Mouse (Mus musculus) stomach, postnatal 0 days (tissue): ENCODE results near the gene Ptgfrn. TPM values are rescaled to one million over a fixed set of nuclear protein-coding genes. Genes with fewer than 3 reads are reported as not detected.

Source experiments
- ATAC-seq: fragments of 200-750 bp; cut with Nextera tagmentation; 2 replicates; pipeline ENCODE4 v1.8.0; 2017; ENCODE audit not compliant: low FRiP score, low TSS enrichment
- DNase-seq: peaks from one replicate; pipeline ENCODE4 v3.0.0-alpha.2; 2016; ENCODE audit warnings: low spot score
- H3K27ac ChIP-seq: fragments of 300-500 bp; sonication (generic); replicated peaks from 2 replicates; pipeline ENCODE4 v1.5.1; 2014; ENCODE audit warnings: mild to moderate bottlenecking, control low read depth
- H3K27me3 ChIP-seq: fragments of 300-500 bp; sonication (generic); 2 replicates; pipeline ENCODE4 v1.6.1; 2014; ENCODE audit warnings: low read length; ENCODE audit not compliant: control insufficient read depth, insufficient read depth
- H3K36me3 ChIP-seq: fragments of 300-500 bp; sonication (generic); 2 replicates; pipeline ENCODE4 v1.6.1; 2014; ENCODE audit warnings: low read length, mixed read lengths; ENCODE audit not compliant: control insufficient read depth, insufficient read depth
- H3K4me1 ChIP-seq: fragments of 300-500 bp; sonication (generic); replicated peaks from 2 replicates; pipeline ENCODE4 v1.6.1; 2014; ENCODE audit warnings: antibody characterized with exemption; ENCODE audit not compliant: control insufficient read depth, insufficient read depth
- H3K4me2 ChIP-seq: fragments of 300-500 bp; sonication (generic); replicated peaks from 2 replicates; pipeline ENCODE4 v1.6.1; 2014; ENCODE audit warnings: low read depth, mild to moderate bottlenecking, control low read depth, moderate library complexity
- H3K4me3 ChIP-seq: fragments of 300-500 bp; sonication (generic); 2 replicates; pipeline ENCODE4 v1.5.1; 2014; ENCODE audit warnings: low read depth, low read length, control low read depth
- H3K9ac ChIP-seq: fragments of 300-500 bp; sonication (generic); 2 replicates; pipeline ENCODE4 v1.6.1; 2014; ENCODE audit warnings: mild to moderate bottlenecking, low read length, control low read depth, mixed read lengths
- H3K9me3 ChIP-seq: fragments of 300-500 bp; sonication (generic); 2 replicates; pipeline ENCODE4 v1.6.1; 2016; ENCODE audit warnings: low read length; ENCODE audit not compliant: control insufficient read depth
- CTCF ChIP-seq: IDR thresholded peaks from 2 replicates; pipeline ENCODE4 v1.5.1; 2016; ENCODE audit warnings: antibody characterized with exemption, low read depth, mild to moderate bottlenecking, moderate library complexity
- EP300 ChIP-seq: optimal IDR thresholded peaks from 2 replicates; pipeline ENCODE3; 2016; ENCODE audit warnings: antibody characterized with exemption
- WGBS: fragments of 180-500 bp; shearing (Covaris S2); extraction: QIAGEN DNeasy Blood & Tissue Kit; methylation state at CpG from one replicate; pipeline ENCODE4 v1.1.7; 2014; 5-methylcytosine and 5-hydroxymethylcytosine counted together
- polyA plus RNA-seq: library from polyadenylated mRNA; unstranded; fragments of >200 nt; fragmentation: Nextera tagmentation; extraction: Ambion mirVana; gene quantifications from 2 replicates; pipeline ENCODE4 v1.2.1, GENCODE M21; 2015

Ptgfrn gene
- polyA plus RNA-seq, 1 experiment from 2014 or later = 5.8 TPM

- ATAC-seq (no peak), DNase-seq (no peak)
- H3K36me3 ChIP-seq = no peaks in the 10 kb centered on the region
- peaks cover 14% of the 10 kb centered on the region for H3K4me1 ChIP-seq
- H3K9me3 ChIP-seq = no peaks in the 10 kb centered on the region
- no peak overlapping the region for H3K9ac ChIP-seq
- no peaks in the 10 kb centered on the region for H3K27me3 ChIP-seq
- peak overlapping the region; percentile 71 for H3K27ac ChIP-seq
- H3K4me2 ChIP-seq = no peak overlapping the region
- WGBS = 47% methylated on average over 5 of the region's 5 CpGs
- H3K4me3 ChIP-seq = no peak overlapping the region
- TF ChIP-seq EP300 (no peak), CTCF (no peak)
These were observed 2.4 kb upstream of the Ptgfrn start for GRCm38 (mm10) chr3:101112518-101112894.

GRCm38 (mm10) chr3:101111848-101112517 lies 1.9 kb upstream of the Ptgfrn start:
- peak; percentile 84 for ATAC-seq
- Histone ChIP-seq H3K36me3 (no peaks in the 10 kb centered on the region), H3K27ac (peak overlapping the region; percentile 71), H3K9me3 (no peaks in the 10 kb centered on the region), H3K27me3 (no peaks in the 10 kb centered on the region), H3K4me1 (peaks cover 14% of the 10 kb centered on the region), H3K4me3 (no peak overlapping the region), H3K4me2 (no peak overlapping the region), H3K9ac (no peak overlapping the region)
- DNase-seq = peak; percentile 85
- WGBS = 15% methylated on average over 7 of the region's 7 CpGs
- no peak for TF ChIP-seq EP300
- no peak for TF ChIP-seq CTCF

GRCm38 (mm10) chr3:101111321-101111720 lies 1.2 kb upstream of the Ptgfrn start:
- H3K4me2 ChIP-seq = no peak overlapping the region
- no peak overlapping the region for H3K9ac ChIP-seq
- H3K4me3 ChIP-seq = no peak overlapping the region
- H3K9me3 ChIP-seq = no peaks in the 10 kb centered on the region
- TF ChIP-seq CTCF = no peak
- TF ChIP-seq EP300 = no peak
- peaks cover 14% of the 10 kb centered on the region for H3K4me1 ChIP-seq
- no peaks in the 10 kb centered on the region for H3K27me3 ChIP-seq
- WGBS = 60% methylated on average over 10 of the region's 10 CpGs
- peak overlapping the region; percentile 71 for H3K27ac ChIP-seq
- DNase-seq (no peak), ATAC-seq (no peak)
- H3K36me3 ChIP-seq = no peaks in the 10 kb centered on the region

- peak overlapping the region; percentile 89; the same call in 1 of the 2 replicates for H3K9ac ChIP-seq
- peaks cover 14% of the 10 kb centered on the region for H3K4me1 ChIP-seq
- no peaks in the 10 kb centered on the region for H3K27me3 ChIP-seq
- H3K4me2 ChIP-seq = peak overlapping the region; percentile 88
- no peak overlapping the region; the same call in 1 of the 2 replicates for H3K4me3 ChIP-seq
- TF ChIP-seq CTCF = no peak
- no peak for TF ChIP-seq EP300
- no peaks in the 10 kb centered on the region for H3K9me3 ChIP-seq
- ATAC-seq = no peak
- no peak for DNase-seq
- H3K36me3 ChIP-seq = no peaks in the 10 kb centered on the region
- H3K27ac ChIP-seq = peak overlapping the region; percentile 96
These were observed 693 bp upstream of the Ptgfrn start for GRCm38 (mm10) chr3:101110838-101111103.

- Histone ChIP-seq H3K27me3 (no peaks in the 10 kb centered on the region), H3K9ac (peak overlapping the region; percentile 89), H3K36me3 (no peaks in the 10 kb centered on the region), H3K9me3 (no peaks in the 10 kb centered on the region), H3K4me1 (peaks cover 14% of the 10 kb centered on the region), H3K4me3 (peak overlapping the region; percentile 77), H3K27ac (peak overlapping the region; percentile 96), H3K4me2 (peak overlapping the region; percentile 88)
- peak; percentile 84 for DNase-seq
- 1% methylated on average over 29 of the region's 47 CpGs for WGBS
- ATAC-seq = peak; percentile 81
- TF ChIP-seq CTCF (peak; percentile 33; the same call in 1 of the 2 replicates), EP300 (no peak)
These were observed 488 bp downstream of the Ptgfrn start for GRCm38 (mm10) chr3:101109558-101110021.

GRCm38 (mm10) chr3:101108848-101109247 lies 1.2 kb downstream of the Ptgfrn start:
- Histone ChIP-seq H3K4me2 (peak overlapping the region; percentile 88), H3K9me3 (no peaks in the 10 kb centered on the region), H3K27me3 (no peaks in the 10 kb centered on the region), H3K27ac (peak overlapping the region; percentile 96; the same call in 1 of the 2 replicates), H3K9ac (peak overlapping the region; percentile 89), H3K4me1 (peaks cover 14% of the 10 kb centered on the region), H3K4me3 (peak overlapping the region; percentile 77), H3K36me3 (no peaks in the 10 kb centered on the region)
- DNase-seq = no peak
- WGBS = 21% methylated on average over 5 of the region's 5 CpGs
- TF ChIP-seq EP300 (no peak), CTCF (no peak)
- no peak for ATAC-seq
